Mouse (Mus musculus) heart, embryonic 11.5 days (tissue): ENCODE measurements around the gene Eif3b. TPM values are rescaled to one million over a fixed set of nuclear protein-coding genes. Genes with fewer than 3 reads are reported as not detected.

ENCODE experiments used
- ATAC-seq: fragments of 200-750 bp; cut with Nextera tagmentation; replicated peaks from 2 replicates; pipeline ENCODE4 v1.8.0; 2017; ENCODE audit warnings: moderate library complexity; ENCODE audit not compliant: insufficient number of reproducible peaks, low FRiP score, low TSS enrichment
- H3K27ac ChIP-seq: fragments of 300-500 bp; sonication (generic); 2 replicates; pipeline ENCODE4 v1.5.1; 2014; ENCODE audit warnings: mild to moderate bottlenecking, low read depth, low read length
- H3K27me3 ChIP-seq: fragments of 300-500 bp; sonication (generic); 2 replicates; pipeline ENCODE4 v1.6.1; 2014; ENCODE audit warnings: mild to moderate bottlenecking, low read length, mixed read lengths; ENCODE audit not compliant: control insufficient read depth, insufficient read depth
- H3K36me3 ChIP-seq: fragments of 300-500 bp; sonication (generic); 2 replicates; pipeline ENCODE4 v1.6.1; 2014; ENCODE audit warnings: mild to moderate bottlenecking, low read length, moderate library complexity, mixed read lengths; ENCODE audit not compliant: control insufficient read depth, insufficient read depth
- H3K4me1 ChIP-seq: fragments of 300-500 bp; sonication (generic); 2 replicates; pipeline ENCODE4 v1.6.1; 2014; ENCODE audit warnings: low read length; ENCODE audit not compliant: control insufficient read depth, insufficient read depth
- H3K4me2 ChIP-seq: fragments of 300-500 bp; sonication (generic); 2 replicates; pipeline ENCODE4 v1.6.1; 2014; ENCODE audit warnings: mild to moderate bottlenecking, moderate library complexity
- H3K4me3 ChIP-seq: fragments of 300-500 bp; sonication (generic); 2 replicates; pipeline ENCODE4 v1.5.1; 2014; ENCODE audit warnings: low read depth, low read length
- H3K9ac ChIP-seq: fragments of 300-500 bp; sonication (generic); 2 replicates; pipeline ENCODE4 v1.6.1; 2014; ENCODE audit warnings: mild to moderate bottlenecking, low read depth, low read length, moderate library complexity
- H3K9me3 ChIP-seq: fragments of 300-500 bp; sonication (generic); replicated peaks from 2 replicates; pipeline ENCODE4 v1.6.1; 2016; ENCODE audit warnings: low read length; ENCODE audit not compliant: control insufficient read depth
- WGBS: fragments of 180-500 bp; shearing (Covaris S2); extraction: QIAGEN DNeasy Blood & Tissue Kit; methylation state at CpG from one replicate; pipeline ENCODE4 v1.1.7; 2014; ENCODE audit not compliant: insufficient replicate concordance; 5-methylcytosine and 5-hydroxymethylcytosine counted together
- polyA plus RNA-seq: library from polyadenylated mRNA; unstranded; fragments of >200 nt; fragmentation: Nextera tagmentation; extraction: Ambion mirVana; gene quantifications from 2 replicates; pipeline ENCODE4 v1.2.1, GENCODE M21; 2014

Eif3b gene
- polyA plus RNA-seq, 1 experiment from 2014 or later = 114 TPM

GRCm38 (mm10) chr5:140378121-140378853 lies 40.8 kb upstream of the Eif3b start:
- 0 out of 2 replicates have a peak, but pooled peaks have one; percentile 26 for ATAC-seq
- no peak overlapping the region for H3K9ac ChIP-seq

GRCm38 (mm10) chr5:140379299-140379698 lies 39.8 kb upstream of the Eif3b start:
- Histone ChIP-seq H3K4me1 (peaks cover 13% of the 10 kb centered on the region), H3K9me3 (no peaks in the 10 kb centered on the region), H3K4me2 (no peak overlapping the region), H3K36me3 (no peaks in the 10 kb centered on the region), H3K4me3 (no peak overlapping the region), H3K27ac (no peak overlapping the region), H3K9ac (no peak overlapping the region), H3K27me3 (no peaks in the 10 kb centered on the region)
- ATAC-seq = no peak
- 63% methylated on average over 6 of the region's 6 CpGs for WGBS

More at GRCm38 (mm10) chr5:140378121-140378853, 40.8 kb upstream of the Eif3b start:
- Histone ChIP-seq H3K27me3 (no peaks in the 10 kb centered on the region), H3K36me3 (no peaks in the 10 kb centered on the region), H3K4me3 (no peak overlapping the region), H3K27ac (no peak overlapping the region), H3K4me2 (no peak overlapping the region), H3K9me3 (no peaks in the 10 kb centered on the region), H3K4me1 (peaks cover 3% of the 10 kb centered on the region)
- WGBS = 80% methylated on average over 6 of the region's 6 CpGs

- Histone ChIP-seq H3K27ac (no peak overlapping the region), H3K36me3 (no peaks in the 10 kb centered on the region), H3K4me2 (no peak overlapping the region), H3K4me3 (no peak overlapping the region), H3K4me1 (peaks cover 14% of the 10 kb centered on the region), H3K27me3 (no peaks in the 10 kb centered on the region), H3K9ac (no peak overlapping the region), H3K9me3 (no peaks in the 10 kb centered on the region)
- 83% methylated on average over 7 of the region's 7 CpGs for WGBS
- ATAC-seq = no peak
Measured at GRCm38 (mm10) chr5:140381156-140381555, 38.0 kb upstream of the Eif3b start.

GRCm38 (mm10) chr5:140382688-140383087 lies 36.4 kb upstream of the Eif3b start:
- no peaks in the 10 kb centered on the region for H3K36me3 ChIP-seq
- H3K4me3 ChIP-seq = no peak overlapping the region
- no peaks in the 10 kb centered on the region for H3K27me3 ChIP-seq
- no peak for ATAC-seq
- H3K9me3 ChIP-seq = no peaks in the 10 kb centered on the region
- WGBS = 89% methylated on average over 6 of the region's 6 CpGs
- H3K27ac ChIP-seq = no peak overlapping the region
- no peak overlapping the region for H3K9ac ChIP-seq
- peaks cover 17% of the 10 kb centered on the region for H3K4me1 ChIP-seq
- H3K4me2 ChIP-seq = no peak overlapping the region

- ATAC-seq = no peak
- H3K27me3 ChIP-seq = no peaks in the 10 kb centered on the region
- H3K36me3 ChIP-seq = no peaks in the 10 kb centered on the region
- WGBS = 16% methylated on average over 7 of the region's 7 CpGs
- H3K27ac ChIP-seq = peak overlapping the region; percentile 73
- 0 out of 2 replicates have a peak overlapping the region, but pooled peaks have one; percentile 1 for H3K4me3 ChIP-seq
- H3K9ac ChIP-seq = peak overlapping the region; percentile 57
- peak overlapping the region; percentile 47 for H3K4me2 ChIP-seq
- H3K9me3 ChIP-seq = no peaks in the 10 kb centered on the region
- peaks cover 26% of the 10 kb centered on the region for H3K4me1 ChIP-seq
Measured at GRCm38 (mm10) chr5:140383559-140383958, 35.6 kb upstream of the Eif3b start.

- 89% methylated on average over 1 of the region's 1 CpGs for WGBS
- Histone ChIP-seq H3K4me1 (peaks cover 24% of the 10 kb centered on the region), H3K36me3 (no peaks in the 10 kb centered on the region), H3K4me2 (no peak overlapping the region), H3K9me3 (no peaks in the 10 kb centered on the region), H3K27ac (peak overlapping the region; percentile 73; the same call in 1 of the 2 replicates), H3K4me3 (no peak overlapping the region), H3K9ac (no peak overlapping the region), H3K27me3 (no peaks in the 10 kb centered on the region)
- ATAC-seq = no peak
Measured at GRCm38 (mm10) chr5:140384462-140384861, 34.7 kb upstream of the Eif3b start.

- no peak overlapping the region for H3K4me3 ChIP-seq
- no peak overlapping the region for H3K4me2 ChIP-seq
- no peaks in the 10 kb centered on the region for H3K36me3 ChIP-seq
- no peaks in the 10 kb centered on the region for H3K9me3 ChIP-seq
- no peaks in the 10 kb centered on the region for H3K27me3 ChIP-seq
- H3K9ac ChIP-seq = no peak overlapping the region
- ATAC-seq = no peak
- H3K27ac ChIP-seq = no peak overlapping the region
- WGBS = 90% methylated on average over 7 of the region's 7 CpGs
- H3K4me1 ChIP-seq = peaks cover 23% of the 10 kb centered on the region
Measured at GRCm38 (mm10) chr5:140387236-140387635, 31.9 kb upstream of the Eif3b start.

GRCm38 (mm10) chr5:140387816-140388510 lies 31.2 kb upstream of the Eif3b start:
- peak overlapping the region; percentile 98 for H3K4me2 ChIP-seq
- peak overlapping the region; percentile 78 for H3K9ac ChIP-seq
- H3K36me3 ChIP-seq = no peaks in the 10 kb centered on the region
- ATAC-seq = no peak
- H3K27ac ChIP-seq = no peak overlapping the region
- peaks cover 23% of the 10 kb centered on the region for H3K4me1 ChIP-seq
- H3K9me3 ChIP-seq = no peaks in the 10 kb centered on the region
- no peaks in the 10 kb centered on the region for H3K27me3 ChIP-seq
- 68% methylated on average over 12 of the region's 12 CpGs for WGBS
- peak overlapping the region; percentile 76 for H3K4me3 ChIP-seq
